Mouse (Mus musculus) embryonic fibroblast, embryonic 13.5 days (primary cell): ENCODE measurements around the gene Atxn7l1.

ENCODE experiments used
- CTCF ChIP-seq: IDR thresholded peaks from 2 replicates; pipeline ENCODE4 v1.5.1; 2011; ENCODE audit warnings: mild to moderate bottlenecking, control low read depth, low read length, moderate library complexity, borderline replicate concordance; ENCODE audit not compliant: insufficient read depth
- POLR2A ChIP-seq: IDR thresholded peaks from 2 replicates; pipeline ENCODE4 v1.6.1; 2011; ENCODE audit warnings: low read depth, mild to moderate bottlenecking, control low read depth, low read length, moderate library complexity

DNA sequence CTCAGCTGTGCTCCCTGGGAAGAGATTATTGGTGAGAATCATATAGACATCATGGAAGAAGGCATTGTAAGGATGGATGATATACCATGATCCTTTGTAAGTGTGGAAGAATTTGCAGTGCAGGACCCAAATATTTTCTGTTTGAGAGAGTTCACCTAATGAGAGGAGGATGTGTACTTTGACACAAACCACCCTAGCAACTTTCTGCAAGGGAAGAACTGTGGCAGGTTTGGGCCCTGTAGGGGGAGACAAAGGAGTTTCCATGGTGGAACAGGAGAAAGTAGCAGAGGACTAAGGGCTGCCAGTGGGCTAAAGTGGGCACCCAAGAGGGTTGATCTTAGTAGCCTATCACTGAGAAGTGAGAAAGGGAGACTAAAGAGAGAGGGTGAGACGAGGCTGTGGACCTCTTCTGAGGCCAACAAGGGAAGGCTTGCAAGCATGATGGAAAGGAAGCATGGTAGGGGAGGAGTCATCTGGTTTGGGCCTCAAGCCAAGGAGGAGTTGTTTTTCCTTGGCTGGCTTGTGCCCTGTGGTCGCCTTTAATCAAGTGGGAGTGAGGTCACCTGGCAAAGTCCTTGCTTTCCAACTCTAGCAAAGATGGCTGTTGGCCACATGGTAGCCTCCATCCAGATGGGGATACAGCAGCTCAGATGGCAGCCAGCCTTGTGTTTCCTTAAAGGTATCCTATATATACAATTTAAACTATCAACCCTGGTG lies 243.5 kb downstream of the Atxn7l1 start:
- TF ChIP-seq POLR2A (no peak), CTCF (no peak)
